Mouse (Mus musculus): Measurements from ENCODE around the gene Mnat1.

GRCm38 (mm10) chr12:73215773-73216172 lies 92.3 kb downstream of the Mnat1 start:
- TF ChIP-seq CTCF (IDR thresholded peaks at IDR 0.05; ENCODE audit: insufficient read depth, low read length) (no peak), POLR2A (IDR thresholded peaks at IDR 0.05; ENCODE audit: borderline replicate concordance, extremely low read depth, low read depth, low read length) (no peak)
